Mouse (Mus musculus) thymus, postnatal 0 days (tissue): ENCODE measurements around the gene Bcl7b. TPM values are rescaled to one million over a fixed set of nuclear protein-coding genes. Genes with fewer than 3 reads are reported as not detected.

Experiments used
- DNase-seq: peaks from one replicate; pipeline ENCODE4 v3.0.0-alpha.2; 2015; ENCODE audit warnings: low spot score
- polyA plus RNA-seq: library from polyadenylated mRNA; unstranded; fragments of >200 nt; fragmentation: Nextera tagmentation; extraction: Ambion mirVana; gene quantifications from 2 replicates; pipeline ENCODE4 v1.2.1, GENCODE M21; 2015

Gene Bcl7b
- polyA plus RNA-seq, result 88.1 and 99.0 TPM in 2 replicates

- DNase-seq, result peak; percentile 97
Observed at GRCm38 (mm10) chr5:135168063-135169062, at the start of gene Bcl7b. Gene Bcl7b (plus strand): TSS chr5:135168283.

GRCm38 (mm10) chr5:135118589-135119081 lies 49.4 kb upstream of the Bcl7b start:
- DNase-seq, result peak; percentile 57

- DNase-seq, result peak; percentile 27
Observed at GRCm38 (mm10) chr5:135120753-135121152, 47.3 kb upstream of the Bcl7b start.

GRCm38 (mm10) chr5:135126121-135126520 lies 42.0 kb upstream of the Bcl7b start:
- no peak for DNase-seq

- DNase-seq, result no peak
Observed at GRCm38 (mm10) chr5:135127669-135128068, 40.4 kb upstream of the Bcl7b start.

GRCm38 (mm10) chr5:135129747-135130146 lies 38.3 kb upstream of the Bcl7b start:
- no peak for DNase-seq

GRCm38 (mm10) chr5:135133736-135134405 lies 34.2 kb upstream of the Bcl7b start:
- DNase-seq, result peak; percentile 90

GRCm38 (mm10) chr5:135134534-135134933 lies 33.5 kb upstream of the Bcl7b start:
- peak; percentile 51 for DNase-seq

- DNase-seq, result no peak
Observed at GRCm38 (mm10) chr5:135139881-135140280, 28.2 kb upstream of the Bcl7b start.

- DNase-seq, result no peak
Observed at GRCm38 (mm10) chr5:135144469-135144868, 23.6 kb upstream of the Bcl7b start.

GRCm38 (mm10) chr5:135145532-135145931 lies 22.6 kb upstream of the Bcl7b start:
- DNase-seq, result no peak

- DNase-seq, result no peak
Observed at GRCm38 (mm10) chr5:135145955-135146354, 22.1 kb upstream of the Bcl7b start.

- no peak for DNase-seq
Observed at GRCm38 (mm10) chr5:135148715-135149052, 19.4 kb upstream of the Bcl7b start.

- DNase-seq, result peak; percentile 100
Observed at GRCm38 (mm10) chr5:135149053-135149819, 18.8 kb upstream of the Bcl7b start, which contains the start of gene Tbl2. Gene Tbl2 (plus strand): TSS chr5:135149657.

- DNase-seq, result no peak
Observed at GRCm38 (mm10) chr5:135149820-135150178, 18.3 kb upstream of the Bcl7b start.

GRCm38 (mm10) chr5:135156496-135156895 lies 11.6 kb upstream of the Bcl7b start:
- no peak for DNase-seq

GRCm38 (mm10) chr5:135161221-135161620 lies 6.9 kb upstream of the Bcl7b start:
- DNase-seq, result no peak

- DNase-seq, result no peak
Observed at GRCm38 (mm10) chr5:135161650-135162049, 6.4 kb upstream of the Bcl7b start.

GRCm38 (mm10) chr5:135162361-135162760 lies 5.7 kb upstream of the Bcl7b start:
- no peak for DNase-seq

GRCm38 (mm10) chr5:135162821-135163220 lies 5.3 kb upstream of the Bcl7b start:
- no peak for DNase-seq

GRCm38 (mm10) chr5:135166909-135167308 lies 1.2 kb upstream of the Bcl7b start:
- DNase-seq, result no peak
